8 mouse cellular contexts compared by ENCODE assay signal in genomic region chr12:59130249-59130648, GRCm38 (mm10). TPM values are rescaled to one million over a fixed set of nuclear protein-coding genes. Genes with fewer than 3 reads are reported as not detected.
DNase-seq lines count a peak whose midpoint lies in the region; ATAC-seq and TF ChIP-seq lines count a peak whose summit lies in the region.

No protein-coding gene starts in this region.

- H3K36me3 ChIP-seq in heart, embryonic 11.5 days (ENCODE audit: control insufficient read depth, insufficient read depth, low read length) = no peaks in the 10 kb centered on the region
- H3K36me3 ChIP-seq in stomach, embryonic 15.5 days = no peaks in the 10 kb centered on the region

- H3K9me3 ChIP-seq in heart, embryonic 11.5 days (replicated peaks; ENCODE audit: control insufficient read depth, low read length) = no peaks in the 10 kb centered on the region
- no peaks in the 10 kb centered on the region for H3K9me3 ChIP-seq in stomach, embryonic 15.5 days

- no peak for DNase-seq in left cerebral cortex, adult 2 months (ENCODE audit: extremely low spot score in 1 of 2, low spot score in 2 of 2)
- no peak for DNase-seq in left cerebral cortex, adult 18-20 months (ENCODE audit: low spot score in 2 of 2)
- peak; percentile 37 for DNase-seq in c-Kit-positive CD71-positive TER-119-positive erythroid progenitor cells, embryonic 14.5 days (ENCODE audit: low spot score)
- DNase-seq in large intestine, adult 2 months (ENCODE audit: low read depth, low spot score) = peak; percentile 18
- no peak for DNase-seq in T-cell, adult 2 months (ENCODE audit: low spot score)

- H3K9ac ChIP-seq in heart, embryonic 11.5 days (ENCODE audit: low read depth, low read length) = peak overlapping the region; percentile 95
- H3K9ac ChIP-seq in stomach, embryonic 15.5 days = peak overlapping the region; percentile 8; the same call in 1 of the 2 replicates

- peak overlapping the region; percentile 97 for H3K27ac ChIP-seq in left cerebral cortex, adult 2 months
- H3K27ac ChIP-seq in heart, embryonic 11.5 days (ENCODE audit: low read depth, low read length) = peak overlapping the region; percentile 96
- H3K27ac ChIP-seq in stomach, embryonic 15.5 days = peak overlapping the region; percentile 98

- H3K4me1 ChIP-seq in heart, embryonic 11.5 days (ENCODE audit: control insufficient read depth, insufficient read depth, low read length) = peaks cover 13% of the 10 kb centered on the region
- H3K4me1 ChIP-seq in stomach, embryonic 15.5 days = peaks cover 12% of the 10 kb centered on the region

- peak overlapping the region; percentile 85 for H3K4me2 ChIP-seq in heart, embryonic 11.5 days
- peak overlapping the region; percentile 67 for H3K4me2 ChIP-seq in stomach, embryonic 15.5 days

- no peak for TF ChIP-seq CTCF in left cerebral cortex, adult 2 months (IDR thresholded peaks at IDR 0.05)

- intact Hi-C loops in left cerebral cortex, adult 2 months (cut with DNase I) = loop anchor here (2.0 kb wide), 3 partner anchors 55 to 89 kb away; partner anchors contain the start of genes Fbxo33 and Trappc6b

- H3K4me3 ChIP-seq in left cerebral cortex, adult 2 months = peak overlapping the region; percentile 78
- H3K4me3 ChIP-seq in heart, embryonic 11.5 days (ENCODE audit: low read depth, low read length) = peak overlapping the region; percentile 87
- H3K4me3 ChIP-seq in stomach, embryonic 15.5 days (replicated peaks) = peak overlapping the region; percentile 97

- H3K27me3 ChIP-seq in heart, embryonic 11.5 days (ENCODE audit: control insufficient read depth, insufficient read depth, low read length) = no peaks in the 10 kb centered on the region
- no peaks in the 10 kb centered on the region for H3K27me3 ChIP-seq in stomach, embryonic 15.5 days (replicated peaks)

- 7% methylated on average over 3 of the region's 3 CpGs for WGBS in heart, embryonic 11.5 days (ENCODE audit: insufficient replicate concordance)
- WGBS in large intestine, adult 2 months = 0% methylated on average over 3 of the region's 3 CpGs
- 5% methylated on average over 3 of the region's 3 CpGs for WGBS in stomach, embryonic 15.5 days

- ATAC-seq in heart, embryonic 11.5 days (replicated peaks; ENCODE audit: insufficient number of reproducible peaks, low FRiP score, low TSS enrichment) = no peak
- ATAC-seq in megakaryocyte-erythroid progenitor cell, adult 5-6 weeks (replicated peaks; ENCODE audit: low FRiP score, low TSS enrichment, poor library complexity, severe bottlenecking) = peak; percentile 39; the same call in 1 of the 2 replicates
- no peak for ATAC-seq in stomach, embryonic 15.5 days (ENCODE audit: insufficient read depth, low FRiP score, low read depth)

RNA-seq across cellular contexts. Expression of gene Mia2, which starts 34.6 kb away (rescaled TPM):
- 10 to 100 TPM; 42.4 to 47.4 TPM for total RNA-seq in left cerebral cortex, adult 2 months (2021)
- total RNA-seq in left cerebral cortex, adult 18-20 months (2021) = 10 to 100 TPM; 38.5 to 44.4 TPM
- polyA plus RNA-seq in heart, embryonic 11.5 days (2014; fragmentation: Nextera tagmentation; extraction: Ambion mirVana) = 41.3 and 43.1 TPM in 2 replicates
- 39.1 and 51.3 TPM in 2 replicates for polyA plus RNA-seq in large intestine, adult 2 months (2012; rRNA removed)
- 99.9 and 136 TPM in 2 replicates for total RNA-seq in megakaryocyte-erythroid progenitor cell, adult 5-6 weeks (2014; fragmentation: Nextera tagmentation)
- total RNA-seq in megakaryocyte-erythroid progenitor cell, adult 5-6 weeks (2017) = 158 and 174 TPM in 2 replicates
- polyA plus RNA-seq in stomach, embryonic 15.5 days (2015; fragmentation: Nextera tagmentation; extraction: Ambion mirVana) = 80.9 and 82.1 TPM in 2 replicates

Comparison
In these comparisons a context has a peak if more than half of its experiments do, and no peak if none do; other contexts are left out.
1. DNase-seq: peak in c-Kit-positive CD71-positive TER-119-positive erythroid progenitor cells, embryonic 14.5 days (single experiment) and large intestine, adult 2 months (single experiment); none in left cerebral cortex, adult 2 months (0 of 2), left cerebral cortex, adult 18-20 months (0 of 2) and T-cell, adult 2 months (single experiment).
2. Peak in every context shown above with its lines, with median percentiles within 50 percentile points of each other: H3K27ac ChIP-seq and H3K4me3 ChIP-seq.